In genomic region chr7:50149326-50149725, GRCm38 (mm10) we compare ENCODE assay signal across 16 mouse cellular contexts.
A peak's percentile ranks its signal among the peaks of the same experiment; 100 is the strongest.
DNase-seq lines count a peak whose midpoint lies in the region; ATAC-seq and TF ChIP-seq lines count a peak whose summit lies in the region.
"Had no signal": no experiment of that assay in that cellular context is flagged by ENCODE, and none has a peak within 500 bp of the region (broad histone marks: within the 10 kb centered on the region; RNA-seq: fewer than 3 reads in every experiment).

No protein-coding gene starts in this region.

- H3K27me3 ChIP-seq in kidney, adult 2 months (replicated peaks; ENCODE audit: control insufficient read depth, insufficient read depth, low read length), result no peaks in the 10 kb centered on the region
- no peaks in the 10 kb centered on the region for H3K27me3 ChIP-seq in MEL (ENCODE audit: control insufficient read depth in 1 of 2, insufficient read depth in 2 of 2, low read length in 2 of 2)
- H3K27me3 ChIP-seq: CH12.LX; hindbrain, embryonic 13.5 days; liver, embryonic 15.5 days; neural tube, embryonic 15.5 days had no signal

- H3K27ac ChIP-seq in kidney, adult 2 months (ENCODE audit: insufficient read depth, low read depth, low read length), result no peak overlapping the region
- H3K27ac ChIP-seq in MEL (ENCODE audit: control insufficient read depth, low read depth, low read length), result no peak overlapping the region
- H3K27ac ChIP-seq: hindbrain, embryonic 13.5 days; liver, embryonic 15.5 days; neural tube, embryonic 15.5 days had no signal

- H3K79me2 ChIP-seq in MEL (ENCODE audit: control insufficient read depth, insufficient read depth, low read length, poor library complexity), result no peaks in the 10 kb centered on the region

- no peaks in the 10 kb centered on the region for H3K4me1 ChIP-seq in kidney, adult 2 months (ENCODE audit: control insufficient read depth, insufficient read depth, low read length)
- no peaks in the 10 kb centered on the region for H3K4me1 ChIP-seq in MEL (ENCODE audit: control insufficient read depth in 1 of 2, insufficient read depth in 2 of 2, low read length in 2 of 2)
- H3K4me1 ChIP-seq: hindbrain, embryonic 13.5 days; liver, embryonic 15.5 days had no signal

- H3K36me3 ChIP-seq in kidney, adult 2 months (ENCODE audit: control insufficient read depth, insufficient read depth, low read length), result no peaks in the 10 kb centered on the region
- H3K36me3 ChIP-seq in MEL (ENCODE audit: control insufficient read depth in 1 of 2, insufficient read depth in 2 of 2, low read length in 2 of 2), result no peaks in the 10 kb centered on the region
- H3K36me3 ChIP-seq: hindbrain, embryonic 13.5 days; liver, embryonic 15.5 days; neural tube, embryonic 15.5 days had no signal

- no peak for TF ChIP-seq EP300 in MEL (IDR thresholded peaks at IDR 0.05; ENCODE audit: low read depth in 1 of 2, low read length in 2 of 2)

- H3K9me3 ChIP-seq in MEL (replicated peaks; ENCODE audit: insufficient read depth, low read length), result no peaks in the 10 kb centered on the region
- H3K9me3 ChIP-seq: hindbrain, embryonic 13.5 days; liver, embryonic 15.5 days; neural tube, embryonic 15.5 days had no signal

- WGBS in kidney, adult 2 months, result 87% methylated on average over 7 of the region's 7 CpGs

- TF ChIP-seq POLR2A in kidney, adult 2 months (IDR thresholded peaks at IDR 0.05; ENCODE audit: low read depth, low read length), result no peak
- no peak for TF ChIP-seq POLR2A in MEL (IDR thresholded peaks at IDR 0.05; ENCODE audit: control insufficient read depth in 1 of 2, insufficient read depth in 1 of 2, low read depth in 1 of 2, low read length in 2 of 2, poor library complexity in 1 of 2)

- no peak overlapping the region for H3K9ac ChIP-seq in MEL (ENCODE audit: control insufficient read depth, low read depth, low read length, poor library complexity, severe bottlenecking)
- H3K9ac ChIP-seq: hindbrain, embryonic 13.5 days; liver, embryonic 15.5 days; neural tube, embryonic 15.5 days had no signal

- no peak for TF ChIP-seq CTCF in kidney, adult 2 months (conservative IDR thresholded peaks at IDR 0.05; ENCODE audit: insufficient read depth, insufficient read length, low read depth, low read length)
- TF ChIP-seq CTCF in MEL (IDR thresholded peaks at IDR 0.05 in 2 of 3, conservative IDR thresholded peaks at IDR 0.05 in 1 of 3; ENCODE audit: control insufficient read depth in 1 of 3, insufficient read depth in 1 of 3, low read depth in 2 of 3, low read length in 3 of 3, poor library complexity in 1 of 3, severe bottlenecking in 1 of 3), result no peak

- TF ChIP-seq RAD21 in MEL (IDR thresholded peaks at IDR 0.05; ENCODE audit: low read depth, low read length), result no peak

- DNase-seq in kidney, postnatal 14 days, result peak; percentile 1
- no peak for DNase-seq in kidney, adult 2 months
- DNase-seq in MEL (ENCODE audit: low read depth, low spot score), result peak; percentile 16
- peak; percentile 0 for DNase-seq in c-Kit-positive CD71-positive TER-119-positive erythroid progenitor cells, embryonic 14.5 days (ENCODE audit: low spot score)
- peak; percentile 62 for DNase-seq in mesoderm, embryonic 11.5 days (ENCODE audit: low read depth, low spot score)
- DNase-seq in right cerebral cortex, postnatal 25 days, result no peak
- DNase-seq: adrenal gland, postnatal 25 days; cerebellum, postnatal 36 days; left cerebral cortex, postnatal 4 days; right cerebral cortex, postnatal 14 days had no signal

- H3K4me3 ChIP-seq in kidney, adult 2 months (ENCODE audit: insufficient read depth, low read depth, low read length), result no peak overlapping the region
- H3K4me3 ChIP-seq in MEL (ENCODE audit: control insufficient read depth in 1 of 2, insufficient read depth in 1 of 2, low read depth in 2 of 2, low read length in 2 of 2), result no peak overlapping the region
- H3K4me3 ChIP-seq: erythroblast, embryonic 14.5 days; hindbrain, embryonic 13.5 days; liver, embryonic 15.5 days; neural tube, embryonic 15.5 days had no signal

- no peak for ATAC-seq in CD4-positive, CD25-positive, alpha-beta regulatory T cell, adult 4 months

TF ChIP-seq in MEL, 35 proteins besides CTCF, POLR2A, EP300 and RAD21:
- TF ChIP-seq ZMIZ1 (IDR thresholded peaks at IDR 0.05; ENCODE audit: low read depth, low read length), result no peak
- TF ChIP-seq TCF12 (IDR thresholded peaks at IDR 0.05; ENCODE audit: low read depth, low read length), result no peak
- no peak for TF ChIP-seq MXI1 (IDR thresholded peaks at IDR 0.05; ENCODE audit: low read depth, low read length)
- TF ChIP-seq ETS1 (IDR thresholded peaks at IDR 0.05; ENCODE audit: low read depth, low read length), result no peak
- no peak for TF ChIP-seq RCOR1 (IDR thresholded peaks at IDR 0.05; ENCODE audit: low read depth, low read length)
- TF ChIP-seq CHD1 (IDR thresholded peaks at IDR 0.05; ENCODE audit: low read depth, low read length), result no peak
- TF ChIP-seq MYB (IDR thresholded peaks at IDR 0.05; ENCODE audit: low read depth, low read length), result no peak
- TF ChIP-seq MAFK (IDR thresholded peaks at IDR 0.05; ENCODE audit: borderline replicate concordance, low read depth, low read length), result no peak
- no peak for TF ChIP-seq GATA1 (IDR thresholded peaks at IDR 0.05; ENCODE audit: low read depth, low read length)
- TF ChIP-seq CHD2 (IDR thresholded peaks at IDR 0.05; ENCODE audit: low read length), result no peak
- TF ChIP-seq TAL1 (IDR thresholded peaks at IDR 0.05; ENCODE audit: low read length), result no peak
- TF ChIP-seq POLR2AphosphoS5 (IDR thresholded peaks at IDR 0.05; ENCODE audit: borderline replicate concordance, low read depth, low read length), result no peak
- no peak for TF ChIP-seq MAZ (IDR thresholded peaks at IDR 0.05; ENCODE audit: low read depth, low read length)

Comparison
In these comparisons a context has a peak if more than half of its experiments do, and no peak if none do; other contexts are left out.
1. DNase-seq: peak in kidney, postnatal 14 days (single experiment), MEL (single experiment), c-Kit-positive CD71-positive TER-119-positive erythroid progenitor cells, embryonic 14.5 days (single experiment) and mesoderm, embryonic 11.5 days (single experiment); none in kidney, adult 2 months (single experiment) and right cerebral cortex, postnatal 25 days (single experiment).